Mouse (Mus musculus) hindbrain, postnatal 0 days (tissue): ENCODE measurements around the gene P3h4. TPM values are rescaled to one million over a fixed set of nuclear protein-coding genes. Genes with fewer than 3 reads are reported as not detected.
"Not testable (repeated sequence)": the region's sequence is repeated elsewhere in the genome, so short reads cannot be mapped to it uniquely, and the experiment has no call there.

Experiments
- ATAC-seq: fragments of 200-750 bp; cut with Nextera tagmentation; 2 replicates; pipeline ENCODE4 v1.8.0; 2017; ENCODE audit warnings: mild to moderate bottlenecking, moderate TSS enrichment, moderate library complexity
- DNase-seq: peaks from one replicate; pipeline ENCODE4 v3.0.0-alpha.2; 2015; ENCODE audit warnings: low spot score
- H3K27ac ChIP-seq: fragments of 300-500 bp; sonication (generic); 2 replicates; pipeline ENCODE4 v1.5.1; 2014; ENCODE audit warnings: mild to moderate bottlenecking
- H3K27me3 ChIP-seq: fragments of 300-500 bp; sonication (generic); 2 replicates; pipeline ENCODE4 v1.6.1; 2014; ENCODE audit warnings: low read length, mixed read lengths; ENCODE audit not compliant: insufficient read depth
- H3K36me3 ChIP-seq: fragments of 300-500 bp; sonication (generic); 2 replicates; pipeline ENCODE4 v1.6.1; 2014; ENCODE audit warnings: low read length, mixed read lengths; ENCODE audit not compliant: insufficient read depth
- H3K4me1 ChIP-seq: fragments of 300-500 bp; sonication (generic); 2 replicates; pipeline ENCODE4 v1.6.1; 2014; ENCODE audit warnings: antibody characterized with exemption, low read length, mixed read lengths; ENCODE audit not compliant: insufficient read depth
- H3K4me2 ChIP-seq: fragments of 300-500 bp; sonication (generic); 2 replicates; pipeline ENCODE4 v1.6.1; 2014; ENCODE audit warnings: low read depth, mild to moderate bottlenecking, low read length, moderate library complexity, mixed read lengths
- H3K4me3 ChIP-seq: fragments of 300-500 bp; sonication (generic); 2 replicates; pipeline ENCODE4 v1.5.1; 2014; ENCODE audit warnings: low read length
- H3K9ac ChIP-seq: fragments of 300-500 bp; sonication (generic); replicated peaks from 2 replicates; pipeline ENCODE4 v1.6.1; 2014; ENCODE audit warnings: mild to moderate bottlenecking, low read length, moderate library complexity, mixed read lengths
- H3K9me3 ChIP-seq: fragments of 300-500 bp; sonication (generic); 2 replicates; pipeline ENCODE4 v1.6.1; 2016; ENCODE audit warnings: low read length, mixed read lengths
- CTCF ChIP-seq: IDR thresholded peaks from 2 replicates; pipeline ENCODE4 v1.5.1; 2016; ENCODE audit warnings: antibody characterized with exemption, control low read depth, low read depth
- WGBS: fragments of 180-500 bp; shearing (Covaris S2); extraction: QIAGEN DNeasy Blood & Tissue Kit; methylation state at CpG from one replicate; pipeline ENCODE4 v1.1.7; 2014; 5-methylcytosine and 5-hydroxymethylcytosine counted together
- microRNA-seq, 2 experiments: library from miRNA; unstranded; fragments of <30 nt; microRNA quantifications; one replicate each; pipeline ENCODE4; 2016
- polyA plus RNA-seq: library from polyadenylated mRNA; unstranded; fragments of >200 nt; fragmentation: Nextera tagmentation; extraction: Ambion mirVana; gene quantifications from 2 replicates; pipeline ENCODE4 v1.2.1, GENCODE M21; 2015
- total RNA-seq: library from RNA; depleted of rRNA; stranded (reverse); fragments of >200 nt; gene quantifications from 2 replicates; pipeline ENCODE4 v1.2.3, GENCODE M21; 2014; rRNA removed

P3h4 gene
- total and polyA plus RNA-seq, 2 experiments from 2014 or later, result 20.7 to 23.9 TPM

- Histone ChIP-seq H3K36me3 (no peaks in the 10 kb centered on the region), H3K27ac (no peak overlapping the region), H3K27me3 (no peaks in the 10 kb centered on the region), H3K9ac (no peak overlapping the region), H3K9me3 (no peaks in the 10 kb centered on the region), H3K4me2 (no peak overlapping the region), H3K4me3 (no peak overlapping the region), H3K4me1 (no peaks in the 10 kb centered on the region)
- DNase-seq (peak; percentile 73), ATAC-seq (peak; percentile 50; the same call in 1 of the 2 replicates)
- WGBS, result 25% methylated on average over 12 of the region's 12 CpGs
- peak; percentile 85 for TF ChIP-seq CTCF
Observed at GRCm38 (mm10) chr11:100362979-100363562, 51.6 kb downstream of the P3h4 start.

DNA sequence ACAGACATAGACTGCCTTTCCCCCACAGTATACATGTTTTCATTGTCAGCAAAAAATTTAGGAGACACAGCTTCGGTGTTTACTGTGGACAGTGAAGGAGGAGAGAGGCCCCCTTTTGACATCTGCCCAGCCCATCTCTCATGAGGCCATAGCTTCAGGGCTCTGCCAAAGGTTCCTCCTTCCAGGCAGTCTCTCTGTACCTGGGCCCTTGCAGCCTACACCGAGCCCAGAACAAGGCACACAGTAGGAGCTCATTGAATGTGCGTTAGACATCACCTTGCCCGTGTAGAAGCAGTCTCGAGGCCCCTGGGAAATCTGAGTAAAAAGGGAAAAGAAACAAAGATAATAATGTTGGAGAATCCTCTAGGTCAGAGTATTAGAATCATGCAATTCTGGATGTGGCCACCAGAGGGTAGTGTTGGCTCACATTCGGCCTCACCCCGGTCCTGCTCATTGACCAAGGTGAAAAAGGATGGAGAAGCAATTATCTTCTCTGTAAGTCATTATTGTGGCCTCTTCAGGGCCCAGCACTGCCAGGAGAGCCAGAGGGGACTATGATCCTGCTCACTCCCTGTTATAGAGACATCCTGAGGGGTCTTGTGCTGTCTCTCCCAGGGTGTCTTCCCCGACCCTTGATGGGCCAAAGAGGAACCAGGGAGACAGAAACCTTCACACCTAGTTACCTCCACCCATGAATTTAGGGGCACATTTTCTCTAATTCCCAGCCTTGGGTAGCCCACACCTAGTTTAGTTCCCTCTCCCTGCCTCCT, 52.2 kb downstream of the P3h4 start:
- no peak overlapping the region; the same call in 1 of the 2 replicates for H3K27ac ChIP-seq
- DNase-seq (peak; percentile 78), ATAC-seq (peak; percentile 71)
- peak; percentile 92 for TF ChIP-seq CTCF
- H3K9me3 ChIP-seq, result no peaks in the 10 kb centered on the region
- no peak overlapping the region; the same call in 1 of the 2 replicates for H3K9ac ChIP-seq
- H3K4me3 ChIP-seq, result no peak overlapping the region
- H3K4me2 ChIP-seq, result no peak overlapping the region
- H3K4me1 ChIP-seq, result no peaks in the 10 kb centered on the region
- no peaks in the 10 kb centered on the region for H3K27me3 ChIP-seq
- 16% methylated on average over 8 of the region's 8 CpGs for WGBS
- H3K36me3 ChIP-seq, result no peaks in the 10 kb centered on the region

GRCm38 (mm10) chr11:100361059-100361458, 53.6 kb downstream of the P3h4 start:
- H3K9me3 ChIP-seq, H3K36me3 ChIP-seq, H3K4me1 ChIP-seq, H3K9ac ChIP-seq, H3K4me2 ChIP-seq, H3K27me3 ChIP-seq, H3K4me3 ChIP-seq, H3K27ac ChIP-seq, DNase-seq, ATAC-seq: not testable (repeated sequence)
- no CpG with 5 or more reads among the region's 13 CpGs for WGBS

DNA sequence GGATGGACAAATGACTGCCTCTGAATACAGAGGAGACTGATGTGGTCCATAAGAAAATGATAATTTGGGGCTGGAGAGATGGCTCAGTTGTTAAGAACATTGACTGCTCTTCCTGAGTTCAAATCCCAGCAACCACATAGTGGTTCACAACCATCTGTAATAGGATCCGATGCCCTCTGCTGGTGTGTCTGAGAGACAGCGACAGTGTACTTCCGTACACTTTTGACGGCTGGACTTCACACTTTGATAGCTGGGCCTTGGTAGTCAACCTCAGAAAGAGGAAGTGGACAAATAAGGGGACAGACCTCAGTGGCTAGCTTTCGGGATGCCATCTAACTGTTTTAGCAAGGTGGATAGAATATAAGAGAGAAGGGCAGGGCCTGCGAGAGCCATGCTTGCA, 54.5 kb downstream of the P3h4 start:
- no peak overlapping the region for H3K27ac ChIP-seq
- ATAC-seq, result no peak
- H3K9ac ChIP-seq, result no peak overlapping the region
- H3K27me3 ChIP-seq, result no peaks in the 10 kb centered on the region
- no peak; the same call in 1 of the 2 replicates for TF ChIP-seq CTCF
- DNase-seq, result no peak
- H3K9me3 ChIP-seq, result no peaks in the 10 kb centered on the region
- no peaks in the 10 kb centered on the region for H3K36me3 ChIP-seq
- no peak overlapping the region for H3K4me2 ChIP-seq
- H3K4me1 ChIP-seq, result no peaks in the 10 kb centered on the region
- H3K4me3 ChIP-seq, result no peak overlapping the region
- 81% methylated on average over 6 of the region's 6 CpGs for WGBS

Small RNAs within 50 kb of the gene (microRNA-seq; reads per million reads assigned to microRNA genes)
- 0 reads per million in 2 experiments for gene Gm27374

Other genes with a start within 250 kb of the P3h4 start
- 0.05 TPM in 1 of 2 replicates, not detected in the other for gene Krt9, start 221.6 kb downstream of the P3h4 start, total RNA-seq
- 0.06 and 0.18 TPM in 2 replicates for gene Krt9, start 221.6 kb downstream of the P3h4 start, polyA plus RNA-seq
- gene Krt14, start 207.3 kb downstream of the P3h4 start, total RNA-seq, result 0.86 TPM in 1 of 2 replicates, not detected in the other
- 0.55 and 0.79 TPM in 2 replicates for gene Krt14, start 207.3 kb downstream of the P3h4 start, polyA plus RNA-seq
- gene Krt16, start 165.9 kb downstream of the P3h4 start, total RNA-seq, result not detected in 2 replicates
- not detected in 2 replicates for gene Krt16, start 165.9 kb downstream of the P3h4 start, polyA plus RNA-seq
- gene Krt17, start 153.8 kb downstream of the P3h4 start, total RNA-seq, result 0.40 and 1.0 TPM in 2 replicates
- gene Krt17, start 153.8 kb downstream of the P3h4 start, polyA plus RNA-seq, result 1.1 and 1.2 TPM in 2 replicates
- gene Krt42, start 145.0 kb downstream of the P3h4 start, total RNA-seq, result not detected in 2 replicates
- gene Krt42, start 145.0 kb downstream of the P3h4 start, polyA plus RNA-seq, result 0.23 TPM in 1 of 2 replicates, not detected in the other
- gene Eif1, start 95.0 kb downstream of the P3h4 start, total RNA-seq, result 74.1 and 76.5 TPM in 2 replicates
- gene Eif1, start 95.0 kb downstream of the P3h4 start, polyA plus RNA-seq, result 1,309 and 1,318 TPM in 2 replicates
- not detected in 2 replicates for gene Gast, start 80.4 kb downstream of the P3h4 start, total RNA-seq
- gene Gast, start 80.4 kb downstream of the P3h4 start, polyA plus RNA-seq, result 0.45 and 0.73 TPM in 2 replicates
- gene Hap1, start 58.7 kb downstream of the P3h4 start, total RNA-seq, result 530 and 555 TPM in 2 replicates
- 344 and 395 TPM in 2 replicates for gene Hap1, start 58.7 kb downstream of the P3h4 start, polyA plus RNA-seq
- gene Jup, start 17.1 kb downstream of the P3h4 start, total RNA-seq, result 105 and 119 TPM in 2 replicates
- gene Jup, start 17.1 kb downstream of the P3h4 start, polyA plus RNA-seq, result 42.7 and 49.8 TPM in 2 replicates
- 34.6 and 41.1 TPM in 2 replicates for gene Fkbp10, start 861 bp upstream of the P3h4 start, total RNA-seq
- 27.0 and 27.4 TPM in 2 replicates for gene Fkbp10, start 861 bp upstream of the P3h4 start, polyA plus RNA-seq
- gene Nt5c3b, start 27.0 kb upstream of the P3h4 start, total RNA-seq, result 59.2 and 61.7 TPM in 2 replicates
- gene Nt5c3b, start 27.0 kb upstream of the P3h4 start, polyA plus RNA-seq, result 106 and 108 TPM in 2 replicates
- 0.40 and 0.42 TPM in 2 replicates for gene Klhl10, start 27.1 kb upstream of the P3h4 start, total RNA-seq
- gene Klhl10, start 27.1 kb upstream of the P3h4 start, polyA plus RNA-seq, result 0.39 and 0.84 TPM in 2 replicates
- gene Klhl11, start 57.9 kb upstream of the P3h4 start, total RNA-seq, result 50.3 and 56.5 TPM in 2 replicates
- 10.4 and 10.7 TPM in 2 replicates for gene Klhl11, start 57.9 kb upstream of the P3h4 start, polyA plus RNA-seq
- gene Acly, start 113.2 kb upstream of the P3h4 start, total RNA-seq, result 229 and 235 TPM in 2 replicates
- 130 and 135 TPM in 2 replicates for gene Acly, start 113.2 kb upstream of the P3h4 start, polyA plus RNA-seq
- gene Ttc25, start 130.8 kb upstream of the P3h4 start, total RNA-seq, result 1.5 and 2.4 TPM in 2 replicates
- gene Ttc25, start 130.8 kb upstream of the P3h4 start, polyA plus RNA-seq, result 1.8 and 2.0 TPM in 2 replicates
- 95.3 and 125 TPM in 2 replicates for gene Cnp, start 160.1 kb upstream of the P3h4 start, total RNA-seq
- 121 and 146 TPM in 2 replicates for gene Cnp, start 160.1 kb upstream of the P3h4 start, polyA plus RNA-seq
- 125 and 131 TPM in 2 replicates for gene Nkiras2, start 204.4 kb upstream of the P3h4 start, total RNA-seq
- 77.5 and 82.1 TPM in 2 replicates for gene Nkiras2, start 204.4 kb upstream of the P3h4 start, polyA plus RNA-seq
- 64.6 and 73.8 TPM in 2 replicates for gene Dnajc7, start 205.3 kb upstream of the P3h4 start, total RNA-seq
- 237 and 246 TPM in 2 replicates for gene Dnajc7, start 205.3 kb upstream of the P3h4 start, polyA plus RNA-seq